Mouse (Mus musculus) retina, postnatal 1 day (tissue): ENCODE measurements around the gene Pcgf6.
"Not testable (repeated sequence)": the region's sequence is repeated elsewhere in the genome, so short reads cannot be mapped to it uniquely, and the experiment has no call there.

Source experiments
- DNase-seq: peaks from one replicate; pipeline ENCODE4 v3.0.0-alpha.2; 2012

The Pcgf6 gene

GRCm38 (mm10) chr19:47024954-47025353 lies 25.8 kb downstream of the Pcgf6 start:
- DNase-seq = no peak

GRCm38 (mm10) chr19:47023546-47023945 lies 27.2 kb downstream of the Pcgf6 start:
- no peak for DNase-seq

- no peak for DNase-seq
Measured at GRCm38 (mm10) chr19:47022709-47023108, 28.0 kb downstream of the Pcgf6 start.

- peak; percentile 63 for DNase-seq
Measured at GRCm38 (mm10) chr19:47019326-47019725, 31.4 kb downstream of the Pcgf6 start.

GRCm38 (mm10) chr19:47018330-47018729 lies 32.4 kb downstream of the Pcgf6 start:
- no peak for DNase-seq

- peak; percentile 30 for DNase-seq
Measured at GRCm38 (mm10) chr19:47017831-47018230, 32.9 kb downstream of the Pcgf6 start.

GRCm38 (mm10) chr19:47016487-47016886 lies 34.2 kb downstream of the Pcgf6 start:
- DNase-seq = peak; percentile 85

- peak; percentile 14 for DNase-seq
Measured at GRCm38 (mm10) chr19:47015965-47016364, 34.7 kb downstream of the Pcgf6 start.

GRCm38 (mm10) chr19:47015396-47015795 lies 35.3 kb downstream of the Pcgf6 start:
- DNase-seq = no peak

GRCm38 (mm10) chr19:47014447-47015381 lies 36.0 kb downstream of the Pcgf6 start, which contains the start of the genes Ina and Nt5c2:
Ina (plus strand) TSS chr19:47014698.
Nt5c2 (minus strand) TSS chr19:47015153.
- peak; percentile 86 for DNase-seq

GRCm38 (mm10) chr19:47014159-47014446 lies 36.6 kb downstream of the Pcgf6 start:
- no peak for DNase-seq

- no peak for DNase-seq
Measured at GRCm38 (mm10) chr19:47013340-47014158, 37.2 kb downstream of the Pcgf6 start.

- no peak for DNase-seq
Measured at GRCm38 (mm10) chr19:47012521-47013130, 38.1 kb downstream of the Pcgf6 start.

- DNase-seq = no peak
Measured at GRCm38 (mm10) chr19:47009943-47010342, 40.8 kb downstream of the Pcgf6 start.

- no peak for DNase-seq
Measured at GRCm38 (mm10) chr19:47009420-47009819, 41.3 kb downstream of the Pcgf6 start.

- peak; percentile 52 for DNase-seq
Measured at GRCm38 (mm10) chr19:47006321-47006720, 44.4 kb downstream of the Pcgf6 start.

GRCm38 (mm10) chr19:47005873-47006272 lies 44.8 kb downstream of the Pcgf6 start:
- DNase-seq = no peak

- no peak for DNase-seq
Measured at GRCm38 (mm10) chr19:47003742-47004511, 46.8 kb downstream of the Pcgf6 start.

- not testable (repeated sequence) for DNase-seq
Measured at GRCm38 (mm10) chr19:47000357-47000756, 50.3 kb downstream of the Pcgf6 start.

- DNase-seq = no peak
Measured at GRCm38 (mm10) chr19:46999753-47000152, 51.0 kb downstream of the Pcgf6 start.

GRCm38 (mm10) chr19:46998953-46999352 lies 51.8 kb downstream of the Pcgf6 start:
- DNase-seq = no peak

- DNase-seq = no peak
Measured at GRCm38 (mm10) chr19:46998168-46998870, 52.4 kb downstream of the Pcgf6 start.
